Mouse (Mus musculus) kidney, postnatal 0 days (tissue): ENCODE results near the gene Clcn2. TPM values are rescaled to one million over a fixed set of nuclear protein-coding genes. Genes with fewer than 3 reads are reported as not detected.

ENCODE experiments used
- ATAC-seq: fragments of 200-750 bp; cut with Nextera tagmentation; replicated peaks from 2 replicates; pipeline ENCODE4 v1.8.0; 2017; ENCODE audit warnings: low read depth, moderate number of reproducible peaks, moderate TSS enrichment, moderate library complexity; ENCODE audit not compliant: low FRiP score
- DNase-seq: peaks from one replicate; pipeline ENCODE4 v3.0.0-alpha.2; 2016; ENCODE audit warnings: low spot score
- H3K27ac ChIP-seq: fragments of 300-500 bp; sonication (generic); 2 replicates; pipeline ENCODE4 v1.5.1; 2014; ENCODE audit warnings: mild to moderate bottlenecking
- H3K27me3 ChIP-seq: fragments of 300-500 bp; sonication (generic); 2 replicates; pipeline ENCODE4 v1.6.1; 2014; ENCODE audit warnings: low read length, mixed read lengths; ENCODE audit not compliant: insufficient read depth
- H3K36me3 ChIP-seq: fragments of 300-500 bp; sonication (generic); 2 replicates; pipeline ENCODE4 v1.6.1; 2014; ENCODE audit warnings: low read length, mixed read lengths; ENCODE audit not compliant: insufficient read depth
- H3K4me1 ChIP-seq: fragments of 300-500 bp; sonication (generic); replicated peaks from 2 replicates; pipeline ENCODE4 v1.6.1; 2014; ENCODE audit warnings: antibody characterized with exemption, low read length, mixed read lengths; ENCODE audit not compliant: insufficient read depth
- H3K4me2 ChIP-seq: fragments of 300-500 bp; sonication (generic); 2 replicates; pipeline ENCODE4 v1.6.1; 2014; ENCODE audit warnings: mild to moderate bottlenecking, low read length, moderate library complexity, mixed read lengths
- H3K4me3 ChIP-seq: fragments of 300-500 bp; sonication (generic); replicated peaks from 2 replicates; pipeline ENCODE4 v1.5.1; 2014; ENCODE audit warnings: low read depth, low read length
- H3K9ac ChIP-seq: fragments of 300-500 bp; sonication (generic); 2 replicates; pipeline ENCODE4 v1.6.1; 2014; ENCODE audit warnings: low read depth, low read length
- H3K9me3 ChIP-seq: fragments of 300-500 bp; sonication (generic); replicated peaks from 2 replicates; pipeline ENCODE4 v1.6.1; 2016; ENCODE audit warnings: low read length, inconsistent platforms, mixed read lengths
- CTCF ChIP-seq: IDR thresholded peaks from 2 replicates; pipeline ENCODE4 v1.5.1; 2016; ENCODE audit warnings: antibody characterized with exemption, low read depth, mild to moderate bottlenecking, moderate library complexity
- WGBS: fragments of 180-500 bp; shearing (Covaris S2); extraction: QIAGEN DNeasy Blood & Tissue Kit; methylation state at CpG from one replicate; pipeline ENCODE4 v1.1.7; 2014; 5-methylcytosine and 5-hydroxymethylcytosine counted together
- polyA plus RNA-seq: library from polyadenylated mRNA; unstranded; fragments of >200 nt; fragmentation: Nextera tagmentation; extraction: Ambion mirVana; gene quantifications from 2 replicates; pipeline ENCODE4 v1.2.1, GENCODE M21; 2015

Gene Clcn2
- polyA plus RNA-seq, 1 experiment from 2014 or later: 10.7 TPM

DNA sequence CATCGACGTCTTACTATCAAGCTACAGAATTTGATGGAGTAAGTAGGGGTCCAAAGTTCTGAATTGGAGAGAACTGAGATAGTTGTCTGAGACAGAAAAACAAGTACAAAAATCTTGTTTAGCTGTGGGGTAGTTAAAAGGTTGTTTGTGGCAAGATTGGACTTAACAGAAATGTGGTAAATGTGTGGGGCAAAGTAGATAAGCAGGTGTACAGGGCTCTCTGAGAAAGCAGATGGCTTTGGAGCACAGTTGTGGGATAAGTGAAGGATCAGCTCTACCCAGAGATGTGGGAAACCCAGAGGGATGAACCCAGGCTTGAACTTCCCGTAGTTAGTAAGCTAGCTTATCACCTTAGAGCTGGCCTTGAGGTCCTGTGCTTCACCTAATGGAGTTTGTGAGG is 26.8 kb downstream of the Clcn2 start:
- TF ChIP-seq CTCF: no peak
- Histone ChIP-seq H3K9me3 (no peaks in the 10 kb centered on the region), H3K4me2 (no peak overlapping the region), H3K4me1 (0 out of 2 replicates have a peak, but pooled peaks cover 1% of the 10 kb centered on the region), H3K4me3 (no peak overlapping the region), H3K36me3 (peaks cover 55% of the 10 kb centered on the region), H3K27ac (no peak overlapping the region), H3K27me3 (no peaks in the 10 kb centered on the region), H3K9ac (no peak overlapping the region)
- DNase-seq: no peak
- WGBS: 85% methylated on average over 3 of the region's 3 CpGs
- no peak for ATAC-seq

DNA sequence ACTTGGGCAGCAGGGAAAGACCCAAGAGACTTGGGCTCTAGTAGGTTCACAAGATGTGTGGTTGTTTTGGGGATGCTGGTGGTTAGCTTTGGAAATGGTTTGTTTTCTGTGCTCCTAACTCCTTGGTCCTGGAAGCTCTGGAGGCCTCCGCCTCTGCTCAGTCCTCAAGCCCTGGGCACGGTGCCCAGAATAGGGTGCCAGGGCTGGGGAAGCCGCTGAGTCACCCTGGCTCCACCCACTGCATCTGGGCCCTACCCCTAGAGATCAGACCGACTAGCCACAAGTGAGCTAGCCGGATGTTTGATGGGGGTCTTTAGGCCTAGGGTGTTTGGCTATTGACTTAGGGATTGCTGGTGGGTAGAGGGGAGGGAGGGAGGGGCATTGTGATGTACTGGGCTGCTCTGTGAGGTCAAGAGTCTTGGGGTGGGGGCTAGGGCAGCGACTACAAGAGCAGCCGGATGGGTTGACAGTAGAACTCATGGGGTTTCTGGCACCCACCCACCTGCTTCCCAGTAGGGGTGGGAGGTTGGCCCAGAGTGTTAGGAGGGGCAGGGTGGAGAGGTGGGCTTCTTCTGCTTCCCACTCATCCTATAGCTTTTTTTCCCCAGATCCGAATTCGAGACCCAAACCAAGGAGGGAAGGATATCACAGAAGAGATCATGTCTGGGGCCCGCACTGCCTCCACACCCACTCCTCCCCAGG is 39.4 kb downstream of the Clcn2 start:
- 67% methylated on average over 10 of the region's 10 CpGs for WGBS

DNA sequence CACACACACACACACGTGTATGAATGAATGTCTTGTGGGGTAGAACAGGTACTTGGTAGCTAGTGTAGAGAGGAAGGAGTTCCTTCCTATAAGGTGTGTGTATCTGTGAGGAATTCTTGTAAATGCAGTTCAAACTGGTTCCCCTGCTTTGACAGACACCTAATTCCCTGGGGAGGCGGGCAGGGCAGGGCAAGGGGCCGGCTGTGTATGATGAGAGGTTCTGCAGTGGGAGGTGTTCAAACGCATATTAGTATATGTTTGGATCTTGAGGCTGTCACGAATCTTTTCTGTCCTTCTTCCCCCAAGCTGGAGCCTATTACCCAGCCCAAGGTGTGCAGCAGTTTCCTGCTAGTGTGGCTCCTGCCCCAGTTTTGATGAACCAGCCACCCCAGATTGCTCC is 40.2 kb downstream of the Clcn2 start:
- 73% methylated on average over 5 of the region's 5 CpGs for WGBS
- DNase-seq (no peak), ATAC-seq (no peak)
- Histone ChIP-seq H3K9me3 (no peaks in the 10 kb centered on the region), H3K9ac (no peak overlapping the region), H3K4me2 (no peak overlapping the region), H3K4me3 (no peak overlapping the region), H3K4me1 (peaks cover 7% of the 10 kb centered on the region; the same call in 1 of the 2 replicates), H3K27me3 (no peaks in the 10 kb centered on the region), H3K36me3 (peaks cover 74% of the 10 kb centered on the region), H3K27ac (no peak overlapping the region)
- no peak for TF ChIP-seq CTCF

More for the DNA sequence above, 39.4 kb downstream of the Clcn2 start:
- DNase-seq: peak; percentile 29
- Histone ChIP-seq H3K27ac (no peak overlapping the region), H3K4me1 (peaks cover 7% of the 10 kb centered on the region; the same call in 1 of the 2 replicates), H3K27me3 (no peaks in the 10 kb centered on the region), H3K36me3 (peaks cover 80% of the 10 kb centered on the region), H3K9me3 (no peaks in the 10 kb centered on the region), H3K4me3 (no peak overlapping the region), H3K9ac (no peak overlapping the region), H3K4me2 (no peak overlapping the region)
- ATAC-seq: no peak
- TF ChIP-seq CTCF: no peak

DNA sequence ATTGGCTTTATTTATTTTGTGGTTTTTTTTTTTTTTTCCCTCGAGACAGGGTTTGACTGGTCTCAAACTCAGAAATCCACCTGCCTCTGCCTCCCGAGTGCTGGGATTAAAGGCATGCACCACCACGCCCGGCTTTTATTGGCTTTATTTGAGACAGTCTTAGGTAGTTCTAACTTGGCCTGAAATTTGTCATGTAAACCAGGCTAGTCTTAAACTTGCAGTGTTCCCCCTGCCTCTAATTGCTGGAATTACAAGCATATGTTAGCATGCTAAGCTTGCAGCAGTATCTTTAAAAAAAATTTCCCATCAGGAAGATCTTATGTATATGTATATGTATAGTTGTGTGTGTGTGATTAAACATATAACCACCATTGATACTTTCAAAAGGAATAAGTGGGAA is 40.8 kb downstream of the Clcn2 start:
- H3K27ac ChIP-seq: no peak overlapping the region
- H3K9ac ChIP-seq: no peak overlapping the region
- peaks cover 67% of the 10 kb centered on the region for H3K36me3 ChIP-seq
- DNase-seq: peak; percentile 52
- peaks cover 7% of the 10 kb centered on the region; the same call in 1 of the 2 replicates for H3K4me1 ChIP-seq
- peak; percentile 32; the same call in 1 of the 2 replicates for TF ChIP-seq CTCF
- no peak for ATAC-seq
- no peak overlapping the region for H3K4me3 ChIP-seq
- no peak overlapping the region for H3K4me2 ChIP-seq
- H3K27me3 ChIP-seq: no peaks in the 10 kb centered on the region
- WGBS: 73% methylated on average over 4 of the region's 4 CpGs
- H3K9me3 ChIP-seq: no peaks in the 10 kb centered on the region

DNA sequence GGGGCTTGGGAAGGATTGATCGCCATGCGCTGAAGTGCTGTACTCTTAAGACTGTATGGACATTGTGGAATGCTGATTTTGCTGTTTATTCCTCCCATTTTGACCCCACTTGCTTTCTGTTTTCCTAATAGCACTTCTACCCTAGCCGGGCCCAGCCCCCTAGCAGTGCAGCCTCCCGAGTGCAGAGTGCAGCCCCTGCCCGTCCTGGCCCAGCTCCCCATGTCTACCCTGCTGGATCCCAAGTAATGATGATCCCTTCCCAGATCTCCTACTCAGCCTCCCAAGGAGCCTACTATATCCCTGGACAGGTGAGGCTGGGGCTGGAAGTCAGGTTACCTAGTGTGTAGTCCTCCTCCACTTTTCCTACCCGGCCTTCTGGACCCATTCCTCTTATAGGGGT is 42.3 kb downstream of the Clcn2 start:
- H3K4me1 ChIP-seq: peaks cover 7% of the 10 kb centered on the region; the same call in 1 of the 2 replicates
- H3K9me3 ChIP-seq: no peaks in the 10 kb centered on the region
- H3K27ac ChIP-seq: no peak overlapping the region
- WGBS: 89% methylated on average over 6 of the region's 6 CpGs
- peaks cover 53% of the 10 kb centered on the region for H3K36me3 ChIP-seq
- H3K4me2 ChIP-seq: no peak overlapping the region
- no peak overlapping the region for H3K4me3 ChIP-seq
- ATAC-seq (no peak), DNase-seq (no peak)
- TF ChIP-seq CTCF: no peak
- no peak overlapping the region for H3K9ac ChIP-seq
- no peaks in the 10 kb centered on the region for H3K27me3 ChIP-seq

DNA sequence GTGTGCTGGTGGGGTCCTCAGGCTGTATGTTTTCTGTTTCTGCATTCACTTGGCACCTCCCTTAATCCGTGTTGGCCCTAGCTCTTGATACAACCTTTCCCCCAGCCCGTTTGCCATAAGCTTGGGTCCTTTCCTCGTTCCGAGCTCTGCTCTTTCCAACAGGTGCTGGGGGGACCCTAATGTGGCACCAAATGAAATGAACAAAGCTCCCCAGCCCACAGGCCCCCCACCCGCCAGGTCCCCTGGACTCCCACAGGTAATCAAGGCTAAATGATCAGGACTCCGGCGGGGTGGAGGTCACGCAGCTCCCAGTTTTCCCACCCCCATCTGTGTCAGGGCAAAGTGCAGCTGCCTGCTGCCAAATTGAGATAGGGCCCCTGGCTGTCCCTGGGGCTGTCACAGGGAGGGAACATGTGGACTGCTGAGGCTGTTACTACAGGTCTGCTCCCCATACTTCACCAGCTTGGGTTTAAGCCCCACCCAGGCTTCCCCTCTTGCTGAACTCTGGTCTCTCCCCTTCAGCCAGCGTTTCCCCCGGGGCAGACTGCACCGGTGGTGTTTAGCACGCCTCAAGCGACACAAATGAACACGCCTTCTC is 43.7 kb downstream of the Clcn2 start:
- ATAC-seq: peak; percentile 15; the same call in 1 of the 2 replicates
- peak; percentile 34 for DNase-seq

More for the DNA sequence above, 43.7 kb downstream of the Clcn2 start:
- no peak for TF ChIP-seq CTCF
- peaks cover 40% of the 10 kb centered on the region for H3K36me3 ChIP-seq
- H3K4me2 ChIP-seq: peak overlapping the region; percentile 67
- H3K4me3 ChIP-seq: peak overlapping the region; percentile 95
- H3K9me3 ChIP-seq: no peaks in the 10 kb centered on the region
- peak overlapping the region; percentile 97 for H3K27ac ChIP-seq
- H3K4me1 ChIP-seq: peaks cover 7% of the 10 kb centered on the region; the same call in 1 of the 2 replicates
- WGBS: under 1% methylated on average over 14 of the region's 14 CpGs
- H3K9ac ChIP-seq: peak overlapping the region; percentile 97
- H3K27me3 ChIP-seq: no peaks in the 10 kb centered on the region
